Mouse (Mus musculus) frontal cortex, postnatal 10 days (tissue): ENCODE results near the gene Grpel1.

ENCODE experiments used
- DNase-seq, 2 experiments: peaks; one replicate each; pipeline ENCODE4 v3.0.0; 2022; ENCODE audit warnings: low spot score in 2 of 2, mixed read lengths in 1 of 2

Grpel1 gene

DNA sequence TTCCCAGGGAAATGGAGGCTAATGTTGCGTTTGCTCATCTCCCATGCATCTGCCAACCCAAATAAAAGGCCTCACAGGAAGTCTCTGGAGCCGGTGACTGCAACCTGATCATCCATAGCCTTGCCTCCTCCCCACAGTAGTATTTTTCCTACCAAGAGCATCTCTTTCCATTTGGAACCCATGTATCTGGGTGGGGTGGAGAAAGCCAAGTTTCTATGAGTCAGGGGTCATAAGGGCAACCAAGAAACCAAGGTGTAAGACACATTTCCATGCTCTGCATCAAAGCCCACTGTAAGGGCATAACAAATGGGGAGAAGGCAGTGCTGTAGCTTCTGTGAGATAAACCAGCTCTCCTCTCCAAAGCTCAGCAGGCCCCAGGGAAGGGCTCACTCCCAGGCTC is 3.6 kb upstream of the Grpel1 start:
- no peak for DNase-seq

DNA sequence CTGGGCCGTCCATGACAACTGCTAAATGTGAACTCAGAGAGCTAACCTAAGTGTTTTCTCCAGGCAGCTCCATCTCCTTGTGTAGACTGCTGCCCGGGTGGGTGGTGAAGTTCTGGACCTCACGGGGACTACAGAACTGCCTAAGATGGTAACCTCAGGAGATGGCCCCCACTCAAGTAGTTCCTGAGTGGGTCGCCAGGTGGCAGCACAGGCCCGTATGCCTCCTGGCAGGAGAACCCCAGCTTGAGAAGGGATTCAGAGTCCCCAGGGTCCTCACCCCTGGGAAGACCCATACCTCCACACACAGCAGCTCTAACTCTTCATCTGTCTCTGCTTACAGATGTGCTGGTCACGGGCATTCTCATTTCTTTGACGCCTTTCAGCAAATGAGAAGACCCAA is 2.0 kb upstream of the Grpel1 start:
- DNase-seq: peak in 1 of 2 experiments; percentile 72

DNA sequence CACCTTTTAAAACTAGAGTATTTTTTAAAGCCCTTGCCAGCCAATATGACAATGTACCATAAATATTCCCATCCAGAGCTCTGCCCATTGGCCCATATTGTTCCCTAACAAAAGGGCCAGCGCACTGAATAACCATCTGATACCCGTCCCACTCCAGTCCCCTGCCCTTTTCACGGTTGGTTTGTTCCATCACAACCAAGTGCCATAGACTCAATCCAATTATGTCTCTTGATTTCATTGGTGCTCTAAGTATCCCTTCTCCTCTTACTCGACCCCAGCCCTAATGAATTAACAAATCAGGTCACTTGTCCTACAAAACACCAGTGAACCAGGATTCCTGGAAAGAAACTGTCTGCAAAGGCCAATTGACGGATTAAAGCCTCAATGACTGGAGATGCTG is 1.4 kb upstream of the Grpel1 start:
- DNase-seq: no peak

DNA sequence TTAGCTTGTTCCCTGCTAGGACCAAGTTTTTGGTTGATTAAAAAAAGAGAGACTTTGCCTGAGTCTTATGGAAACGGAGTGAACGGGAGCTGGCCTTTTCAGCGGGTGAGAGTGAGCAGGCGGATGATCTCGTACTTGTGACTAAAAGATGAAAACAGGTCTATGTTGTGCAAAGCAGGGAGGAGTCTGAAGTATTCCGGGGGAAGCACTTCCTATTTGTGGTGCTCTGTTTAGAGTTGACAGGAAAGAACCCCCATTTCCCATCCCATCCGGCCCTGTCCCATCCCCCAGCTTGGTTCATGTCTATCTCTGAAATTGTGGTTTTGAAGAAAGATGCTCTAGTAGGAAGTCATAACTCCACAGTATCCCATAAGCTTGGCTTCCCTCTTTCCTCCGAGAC is 1.1 kb downstream of the Grpel1 start:
- DNase-seq: no peak

DNA sequence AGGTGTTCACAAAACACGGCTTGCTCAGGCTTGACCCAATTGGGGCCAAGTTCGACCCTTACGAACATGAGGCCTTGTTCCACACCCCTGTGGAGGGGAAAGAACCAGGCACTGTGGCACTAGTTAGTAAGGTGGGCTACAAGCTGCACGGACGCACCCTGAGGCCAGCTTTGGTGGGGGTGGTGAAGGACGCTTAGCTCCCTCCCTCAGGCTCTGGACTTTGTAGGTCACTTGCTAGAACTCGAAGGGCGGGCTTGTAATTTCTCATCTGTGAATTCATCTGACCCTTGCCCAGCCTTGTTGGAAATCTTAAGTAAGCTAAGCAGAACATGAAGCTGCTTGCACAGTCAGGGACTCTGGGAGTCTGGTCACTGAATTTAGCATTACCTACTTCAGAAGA is 6.4 kb downstream of the Grpel1 start:
- no peak for DNase-seq

DNA sequence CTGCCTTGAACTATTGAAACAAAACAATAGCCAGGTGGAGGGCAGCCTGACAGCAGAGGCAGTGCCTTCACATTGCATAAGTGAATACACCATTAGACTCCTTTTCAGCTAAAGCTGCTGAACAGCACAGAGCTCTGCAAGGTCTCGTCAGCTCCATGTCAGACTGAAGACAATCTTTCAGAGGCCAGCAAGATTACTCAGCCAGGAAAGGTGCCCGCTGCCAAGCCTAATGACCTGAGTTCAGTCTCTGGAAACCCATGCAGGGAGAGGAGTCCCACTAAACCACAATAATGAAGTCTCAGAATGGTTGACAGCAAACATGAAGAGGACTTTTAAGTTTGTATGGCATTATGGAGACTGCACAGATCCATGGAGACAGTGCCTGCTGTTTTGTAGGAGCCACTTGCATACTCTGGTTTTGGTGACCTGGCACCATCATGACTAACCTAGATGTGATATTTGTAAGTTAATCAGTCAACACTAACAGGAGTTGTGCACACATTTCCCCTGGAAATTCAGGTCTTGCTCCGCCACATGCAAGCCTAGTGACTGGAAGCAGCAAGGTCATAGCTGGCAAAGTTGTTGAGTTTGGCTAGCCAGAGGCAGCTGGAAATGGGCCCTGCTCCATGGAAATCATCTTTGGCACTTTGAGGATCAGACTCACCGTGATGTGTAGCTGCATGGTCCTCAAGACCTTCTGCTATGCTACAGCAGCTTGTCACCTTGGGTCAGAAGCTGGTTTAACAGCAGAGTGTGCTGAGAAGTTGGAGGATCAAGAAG is 8.3 kb downstream of the Grpel1 start:
- no peak for DNase-seq

DNA sequence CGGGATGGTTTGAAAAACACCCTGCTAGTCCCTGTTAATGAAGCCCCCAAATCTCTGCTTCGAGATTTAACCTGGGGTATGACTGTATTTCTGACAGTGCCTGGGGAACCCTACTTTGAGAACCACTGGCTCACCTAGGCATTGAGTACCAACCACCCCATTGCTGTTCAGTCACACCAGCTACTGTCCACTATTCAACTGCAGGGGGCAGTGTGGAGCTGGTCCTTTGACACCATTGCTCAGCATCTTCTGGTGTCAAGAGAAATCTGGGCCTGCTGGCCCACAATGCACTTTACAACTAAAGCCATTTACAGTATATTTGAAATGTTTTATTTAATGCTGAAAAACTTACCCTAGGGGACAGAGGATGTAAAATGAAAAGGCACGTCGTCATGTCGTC is 9.5 kb downstream of the Grpel1 start:
- peak in 1 of 2 experiments; percentile 51 for DNase-seq

DNA sequence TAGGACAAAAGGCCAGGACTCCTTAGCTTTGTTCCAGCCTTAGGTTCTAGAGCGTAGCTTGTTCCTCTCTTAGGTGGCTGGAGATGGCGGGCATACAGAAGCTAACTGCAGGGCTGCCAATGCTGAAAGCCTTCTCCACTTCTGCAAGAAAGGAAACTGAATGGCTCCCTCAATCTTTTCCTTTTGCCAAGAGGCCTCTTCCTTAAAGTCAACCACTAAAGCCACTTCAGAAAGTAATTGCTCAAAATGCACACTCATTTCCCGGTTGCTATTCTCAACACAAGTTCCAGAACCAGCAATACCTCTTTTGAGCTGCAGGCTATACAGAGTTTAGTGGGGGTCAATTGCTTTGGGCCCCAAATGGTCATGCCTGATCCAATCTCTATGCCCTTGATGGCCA is 12.7 kb downstream of the Grpel1 start:
- DNase-seq: no peak

DNA sequence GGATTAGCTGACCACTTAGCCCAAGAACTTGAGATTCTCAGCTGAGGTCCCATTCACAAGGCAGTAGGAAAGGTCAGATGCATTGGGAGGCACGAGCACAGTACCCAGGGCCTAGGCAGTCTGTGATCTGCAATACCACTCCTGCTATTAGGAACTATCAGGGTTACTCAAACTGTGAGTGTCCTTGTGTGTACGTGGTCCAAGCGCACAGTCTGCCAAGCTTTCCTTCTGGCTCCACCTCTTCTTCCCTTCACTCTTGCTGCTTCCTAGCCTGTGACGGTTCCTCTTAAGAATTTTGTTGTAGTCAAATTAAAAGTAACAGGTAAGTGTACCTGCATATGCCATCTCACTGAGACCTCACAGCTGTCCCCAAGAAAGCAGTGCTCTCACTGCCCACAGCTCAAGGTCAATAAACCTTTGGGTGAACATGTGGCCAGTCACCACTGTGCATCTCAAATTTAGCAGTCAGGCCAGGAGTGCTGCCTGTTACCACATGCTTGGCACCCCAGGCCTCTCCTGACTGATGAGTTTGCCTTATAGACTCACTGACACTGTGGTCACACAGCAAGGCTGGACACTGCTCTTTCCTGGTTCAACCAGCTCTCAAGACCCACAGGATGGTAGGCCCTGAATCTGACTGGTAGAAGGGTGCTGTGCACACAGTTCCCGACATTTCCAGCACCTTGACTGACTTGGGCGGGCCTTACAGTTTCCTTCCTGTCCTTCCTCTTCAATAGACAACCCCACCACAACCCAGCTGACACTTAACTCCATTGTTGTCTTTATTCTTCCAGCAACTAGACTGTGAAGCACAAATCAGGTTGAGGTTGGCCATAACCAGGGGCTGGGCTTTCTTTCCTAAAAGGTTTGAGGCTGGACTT is 14.0 kb downstream of the Grpel1 start:
- DNase-seq: no peak

DNA sequence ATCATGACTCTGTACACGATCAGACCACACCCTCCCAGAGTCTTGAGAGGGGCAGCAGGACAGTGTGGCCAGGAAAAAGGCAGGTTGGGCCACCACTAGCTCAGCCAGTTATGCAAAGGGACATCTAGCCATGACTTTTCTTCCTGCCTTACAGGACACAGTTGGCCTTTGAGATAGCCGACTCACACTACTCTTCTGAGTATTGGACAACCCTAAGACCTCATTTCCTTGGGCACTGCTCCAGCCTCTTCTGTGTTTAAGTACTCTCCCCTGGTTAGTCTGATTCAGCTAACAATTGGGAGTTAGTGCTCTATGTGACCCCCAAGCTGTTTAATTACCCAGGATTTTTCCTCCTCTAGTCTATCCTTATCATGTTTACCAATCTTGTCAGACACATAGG is 14.9 kb downstream of the Grpel1 start:
- no peak for DNase-seq

DNA sequence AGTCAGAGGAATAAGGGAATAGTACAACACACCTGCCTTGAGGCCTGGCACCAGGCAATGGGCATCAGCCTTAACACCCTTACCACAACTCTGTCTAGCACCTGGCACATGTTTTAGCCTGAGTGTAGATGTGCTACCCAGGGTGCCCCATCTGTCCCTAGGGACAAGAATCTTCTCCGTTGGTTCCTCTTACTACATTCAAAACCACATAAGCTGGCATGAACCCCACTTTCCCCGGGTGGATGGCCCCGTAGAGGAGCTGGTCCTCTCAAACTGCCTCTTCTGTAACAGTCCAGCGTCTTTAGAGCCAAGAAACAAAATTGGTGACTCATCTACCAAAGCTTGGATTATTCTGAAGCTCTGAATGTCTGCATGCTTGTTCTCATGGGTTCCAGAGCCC is 15.6 kb downstream of the Grpel1 start:
- no peak for DNase-seq

DNA sequence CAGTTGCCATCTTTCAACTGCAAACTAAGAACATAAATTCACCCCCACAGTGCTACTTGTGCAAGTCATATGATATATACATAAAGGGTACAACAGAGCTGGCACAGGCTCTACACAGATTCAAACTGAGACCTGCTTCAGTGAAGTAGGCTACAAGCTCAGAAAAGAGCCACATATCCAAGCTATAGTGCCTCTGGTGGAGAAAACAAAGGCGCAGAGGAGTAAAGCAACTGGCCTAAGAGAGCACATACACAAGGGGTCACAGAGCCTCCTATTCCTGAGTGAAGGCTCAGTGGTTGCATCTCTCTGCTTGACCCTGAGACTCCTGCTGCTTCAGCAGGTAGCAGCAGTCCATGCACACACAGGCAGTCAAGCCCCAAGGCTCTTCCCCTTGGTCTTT is 16.3 kb downstream of the Grpel1 start:
- no peak for DNase-seq

DNA sequence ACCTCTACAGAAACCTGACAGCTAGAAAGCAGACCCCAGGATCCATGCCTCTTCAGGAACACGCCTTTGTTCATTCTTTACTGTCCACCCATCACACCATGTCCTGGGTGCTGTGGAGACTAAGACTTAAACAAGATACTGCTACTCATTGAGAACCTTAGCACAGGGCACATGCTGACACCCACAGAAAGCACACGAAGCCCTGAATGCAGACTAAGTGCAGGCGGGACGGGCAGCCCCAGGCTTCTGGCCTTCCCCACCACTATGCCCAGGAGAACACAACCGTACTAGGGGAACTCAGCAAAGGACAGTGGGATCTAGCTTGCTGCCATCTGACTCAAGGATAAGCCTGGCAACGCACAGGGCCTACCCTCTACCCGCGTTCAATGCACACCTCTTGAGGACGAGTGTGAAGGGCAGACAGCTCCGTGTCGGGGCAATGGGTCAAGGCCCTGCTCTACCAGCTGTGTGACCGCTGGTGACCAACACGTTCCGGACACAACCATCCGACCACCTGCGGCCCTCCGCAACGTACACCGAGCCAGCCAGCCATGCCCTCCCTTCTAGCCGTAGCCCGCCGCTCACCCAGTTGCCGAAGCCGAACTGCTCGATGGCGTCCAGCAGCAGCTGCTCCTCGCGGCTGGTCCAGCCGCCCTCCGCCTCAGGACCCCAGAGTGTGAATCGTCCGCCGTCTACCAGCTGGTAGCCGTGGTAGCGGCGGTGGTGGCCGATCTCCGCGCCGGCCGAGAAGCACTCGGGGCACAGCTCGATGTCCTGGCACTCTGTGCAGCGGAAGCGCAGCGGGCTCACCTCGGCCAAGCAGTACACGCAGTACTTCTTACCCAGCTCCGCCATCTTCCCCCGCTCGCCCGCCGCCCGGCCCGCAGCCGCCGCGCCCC is 18.7 kb downstream of the Grpel1 start:
- peak in 1 of 2 experiments; percentile 54 for DNase-seq

DNA sequence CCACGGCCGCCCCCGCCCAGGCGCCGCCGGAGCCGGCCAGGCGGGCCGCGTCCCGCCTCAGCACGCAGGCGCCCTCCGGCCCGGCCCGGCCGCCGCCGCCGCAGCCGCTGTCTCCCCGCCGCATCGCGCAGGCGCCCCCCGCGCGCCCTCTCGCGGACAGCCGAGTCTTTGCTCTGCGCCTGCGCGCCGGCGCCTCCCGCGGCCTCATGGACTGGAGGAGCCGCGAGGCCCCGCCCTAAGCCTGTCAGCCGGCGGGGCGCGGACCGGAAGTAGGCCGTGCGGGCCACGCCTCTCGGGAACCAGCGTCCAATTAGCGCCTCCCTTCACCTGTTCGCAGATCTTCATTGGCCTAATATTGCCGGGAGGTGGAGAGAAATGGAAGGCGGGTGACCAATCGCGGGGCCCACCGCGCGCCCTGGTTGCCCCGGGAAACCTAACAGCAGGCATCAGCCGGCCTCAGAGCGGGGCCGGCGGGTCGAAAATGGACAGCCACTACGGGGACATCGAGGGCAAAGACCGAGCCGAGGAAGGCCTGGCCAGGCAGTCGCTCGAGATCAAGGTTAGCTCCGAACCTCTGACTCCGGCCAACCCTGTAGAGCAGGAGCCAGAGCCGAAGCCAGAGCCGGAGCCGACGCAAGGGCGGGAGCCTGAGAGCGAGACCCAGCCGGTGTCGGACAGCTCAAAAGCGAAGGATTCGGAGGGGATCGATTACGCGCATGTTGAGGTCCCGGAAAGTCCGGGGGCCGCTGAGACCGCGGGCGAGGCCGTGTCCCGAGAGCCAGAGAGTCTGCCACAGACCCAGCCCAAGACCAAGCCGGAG is 19.6 kb downstream of the Grpel1 start, which contains the start of the genes Tada2b and Ccdc96:
Tada2b (minus strand) TSS at position 115 of the 820 bp plus-strand sequence.
Ccdc96 (plus strand) TSS at position 418 of the 820 bp plus-strand sequence.
- peak; percentile 98 for DNase-seq

DNA sequence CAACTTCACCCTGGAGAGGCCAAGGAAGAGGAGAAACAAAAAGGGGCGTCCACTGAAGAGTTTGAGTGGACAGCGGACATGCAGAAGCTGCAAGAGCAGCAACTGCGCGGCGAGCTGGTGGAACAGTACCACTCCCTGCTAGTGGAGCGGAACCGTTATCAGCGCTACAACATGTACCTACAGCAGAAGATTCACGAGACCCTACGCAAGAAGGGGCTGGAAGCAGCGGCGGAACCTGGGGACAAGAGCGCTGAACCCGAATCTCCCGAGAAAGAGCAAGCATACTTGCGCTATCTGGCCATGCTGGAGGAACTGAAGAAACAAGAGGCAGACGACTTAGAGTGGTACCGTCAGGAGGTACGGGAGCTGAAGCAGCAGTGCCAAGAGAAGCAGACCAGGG is 20.5 kb downstream of the Grpel1 start:
- no peak for DNase-seq

DNA sequence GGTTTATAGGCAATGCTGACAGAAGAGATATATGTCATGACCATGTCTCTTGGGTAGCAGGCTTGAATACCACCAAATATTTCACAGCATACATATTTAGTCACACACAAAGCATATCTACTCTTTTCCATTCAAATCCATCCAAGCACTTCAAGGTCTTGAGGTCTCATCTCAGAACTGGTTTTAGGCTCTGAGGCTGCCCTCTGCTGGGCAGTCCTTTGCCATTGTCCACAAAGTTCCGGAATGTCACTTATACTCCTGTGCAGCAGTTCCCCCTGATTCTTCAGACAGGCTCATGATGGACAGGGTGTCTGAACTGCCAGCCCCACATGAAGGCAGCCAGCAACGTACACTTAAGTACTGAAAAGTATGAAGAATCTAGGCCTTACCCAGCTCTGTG is 24.4 kb downstream of the Grpel1 start:
- DNase-seq: peak in 1 of 2 experiments; percentile 27

DNA sequence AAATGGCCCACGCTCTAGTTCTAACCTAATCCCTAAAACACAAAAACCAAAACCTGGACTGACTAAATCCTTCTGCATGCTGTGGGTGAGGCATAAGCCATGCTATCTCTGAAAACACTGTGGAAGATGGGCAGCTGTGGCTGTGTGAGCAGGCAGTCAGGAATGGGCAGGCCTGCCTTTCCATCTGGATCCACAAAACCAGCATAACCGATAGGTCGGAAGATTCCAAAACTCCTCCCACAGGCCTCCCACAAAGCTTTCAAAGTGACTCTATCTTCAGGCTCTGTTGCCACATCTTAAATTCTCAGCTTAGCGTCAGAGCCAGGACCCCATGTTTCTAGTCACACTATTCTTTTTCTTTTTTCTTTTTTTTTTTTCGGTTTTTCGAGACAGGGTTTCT is 29.1 kb downstream of the Grpel1 start:
- no peak for DNase-seq

DNA sequence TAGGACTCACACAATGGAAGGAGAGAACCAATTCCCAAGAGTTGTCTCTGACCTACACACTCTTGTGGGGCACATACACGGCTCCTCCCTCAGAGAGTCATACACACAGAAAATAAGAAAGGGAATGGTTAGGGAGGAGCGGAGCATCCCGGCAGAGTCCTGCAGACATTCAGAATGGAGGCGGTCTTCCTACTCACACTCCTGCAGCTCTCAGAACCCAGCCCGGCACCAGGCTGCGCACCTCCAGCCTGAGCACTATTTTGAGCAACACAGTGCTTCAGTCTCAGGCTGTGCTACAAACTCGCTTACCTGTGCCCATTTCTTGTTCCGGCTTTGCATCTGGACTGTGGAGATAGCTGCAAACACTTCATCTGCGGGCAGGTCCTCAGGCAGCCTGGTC is 29.9 kb downstream of the Grpel1 start:
- no peak for DNase-seq

DNA sequence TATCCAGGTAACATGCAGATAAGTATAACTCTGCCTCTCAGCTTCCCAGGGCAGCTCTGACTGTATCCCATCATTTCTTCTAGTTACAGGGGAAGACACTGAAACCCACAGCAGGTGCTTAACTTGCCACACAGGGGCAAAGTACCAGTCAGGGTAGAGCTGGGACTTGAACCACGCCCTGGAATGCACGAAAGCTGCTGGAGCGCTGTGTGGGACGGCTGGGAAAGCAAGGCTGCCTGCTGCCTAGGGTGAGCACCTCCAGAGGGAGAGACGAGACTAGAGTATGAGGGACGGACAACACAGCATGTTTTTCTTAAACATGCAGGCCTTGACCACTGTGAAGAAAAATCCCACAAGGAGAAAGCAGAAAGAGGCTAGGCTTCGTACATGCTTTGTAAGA is 40.4 kb downstream of the Grpel1 start:
- no peak for DNase-seq

DNA sequence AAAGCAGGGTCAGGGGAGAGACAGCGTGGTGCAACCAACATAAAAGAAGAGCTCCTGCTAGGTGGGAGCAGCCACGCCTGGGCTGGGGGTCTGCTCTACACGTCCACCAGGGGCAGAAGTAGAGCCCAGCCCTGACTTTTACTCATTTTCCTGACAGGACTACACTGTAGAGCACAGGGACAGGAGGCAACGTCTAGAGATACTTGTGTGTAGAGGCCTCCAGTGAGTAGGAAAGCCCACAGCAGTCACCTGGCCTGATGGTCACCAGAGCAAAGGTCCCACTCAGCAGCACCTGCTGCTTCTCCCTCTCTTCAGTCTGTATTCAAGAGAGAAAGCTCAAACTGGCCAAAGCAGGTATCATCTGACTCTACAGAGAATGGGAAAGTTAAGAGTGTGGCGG is 40.8 kb downstream of the Grpel1 start:
- DNase-seq: no peak

DNA sequence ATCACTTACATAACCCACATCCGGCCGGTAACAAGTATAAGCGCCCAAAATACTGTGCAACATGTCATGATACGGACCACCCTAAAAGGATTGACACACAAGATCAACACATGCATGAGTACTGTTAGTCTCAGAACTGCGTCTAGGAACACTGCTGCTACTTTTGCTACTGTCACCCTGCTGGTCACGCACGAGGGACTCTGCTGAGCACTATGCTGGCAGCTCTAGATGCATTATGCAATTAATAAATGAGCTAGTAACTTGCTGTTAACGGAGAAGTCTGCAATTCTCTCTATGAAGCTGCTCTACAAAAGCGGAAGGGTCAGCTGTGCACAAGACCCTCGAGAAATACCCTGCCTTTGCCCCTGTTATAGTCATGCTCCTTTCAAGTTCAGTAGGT is 43.6 kb downstream of the Grpel1 start:
- no peak for DNase-seq
